In the genomic region with DNA sequence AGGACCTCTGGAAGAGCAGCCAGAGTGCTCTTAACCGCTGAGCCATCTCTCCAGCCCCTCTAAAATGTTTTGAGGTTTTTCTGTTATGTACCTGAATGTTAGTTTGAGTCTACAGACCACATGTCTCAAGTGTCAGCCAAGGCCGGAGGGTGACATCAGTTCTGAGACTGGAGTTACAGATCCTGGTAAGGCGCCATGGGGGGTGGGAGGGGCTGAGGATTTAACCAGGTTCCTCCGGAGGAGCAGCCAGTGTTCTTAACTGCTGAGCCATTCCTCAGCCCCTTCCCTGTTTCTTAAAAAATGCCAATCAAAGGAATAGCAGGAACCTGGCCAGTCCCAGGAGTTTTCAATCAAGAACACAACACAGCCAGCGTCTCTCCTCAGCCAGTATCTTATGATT, we compare ENCODE assay signal across 12 mouse cellular contexts. TPM values are rescaled to one million over a fixed set of nuclear protein-coding genes. Genes with fewer than 3 reads are reported as not detected.
A peak's percentile ranks its signal among the peaks of the same experiment; 100 is the strongest.
DNase-seq lines count a peak whose midpoint lies in the region; ATAC-seq and TF ChIP-seq lines count a peak whose summit lies in the region.
"Had no signal": no experiment of that assay in that cellular context is flagged by ENCODE, and none has a peak within 500 bp of the region (broad histone marks: within the 10 kb centered on the region; RNA-seq: fewer than 3 reads in every experiment).

No protein-coding gene starts in this region.

- no peak for DNase-seq in kidney, postnatal 4 days
- peak; percentile 7 for DNase-seq in 3T3-L1 (ENCODE audit: low read depth, low spot score)
- DNase-seq in ES-CJ7 (ENCODE audit: low read depth, low spot score): peak; percentile 55
- no peak for DNase-seq in gastrocnemius, adult 2 months
- DNase-seq in right cerebral cortex, postnatal 4 days: no peak
- no peak for DNase-seq in adrenal gland, postnatal 36 days
- DNase-seq: adrenal gland, postnatal 25 days; cerebellum, adult 9-10 months; kidney, postnatal 25 days had no signal

- H3K36me3 ChIP-seq in kidney, embryonic 15.5 days: peaks cover 2% of the 10 kb centered on the region; the same call in 1 of the 2 replicates
- H3K36me3 ChIP-seq in intestine, postnatal 0 days (ENCODE audit: control insufficient read depth, insufficient read depth): no peaks in the 10 kb centered on the region; the same call in 1 of the 2 replicates

- H3K4me3 ChIP-seq in kidney, embryonic 15.5 days (replicated peaks): peak overlapping the region; percentile 91
- no peak overlapping the region for H3K4me3 ChIP-seq in intestine, postnatal 0 days (ENCODE audit: low read depth, low read length)
- H3K4me3 ChIP-seq in gastrocnemius, adult 2 months: no peak overlapping the region; the same call in 1 of the 2 replicates

- peak overlapping the region; percentile 87; the same call in 1 of the 2 replicates for H3K4me2 ChIP-seq in kidney, embryonic 15.5 days
- 0 out of 2 replicates have a peak overlapping the region, but pooled peaks have one; percentile 71 for H3K4me2 ChIP-seq in intestine, postnatal 0 days (replicated peaks; ENCODE audit: low read depth)

- WGBS in kidney, embryonic 15.5 days: 62% methylated on average over 5 of the region's 5 CpGs
- 48% methylated on average over 5 of the region's 5 CpGs for WGBS in intestine, postnatal 0 days

- no peaks in the 10 kb centered on the region for H3K9me3 ChIP-seq in kidney, embryonic 15.5 days (replicated peaks)
- no peaks in the 10 kb centered on the region for H3K9me3 ChIP-seq in intestine, postnatal 0 days (ENCODE audit: control insufficient read depth)
- H3K9me3 ChIP-seq: heart, embryonic 10.5 days had no signal

- H3K9ac ChIP-seq in kidney, embryonic 15.5 days: 0 out of 2 replicates have a peak overlapping the region, but pooled peaks have one; percentile 81
- no peak overlapping the region for H3K9ac ChIP-seq in intestine, postnatal 0 days (ENCODE audit: low read depth, low read length)

- peaks cover 39% of the 10 kb centered on the region for H3K4me1 ChIP-seq in kidney, embryonic 15.5 days
- no peaks in the 10 kb centered on the region for H3K4me1 ChIP-seq in intestine, postnatal 0 days (replicated peaks; ENCODE audit: control insufficient read depth, insufficient read depth, low read length)

- no peaks in the 10 kb centered on the region for H3K27me3 ChIP-seq in kidney, embryonic 15.5 days
- H3K27me3 ChIP-seq in intestine, postnatal 0 days (replicated peaks; ENCODE audit: control insufficient read depth, insufficient read depth, low read length): no peaks in the 10 kb centered on the region

- intact Hi-C loops in gastrocnemius, adult 2 months (cut with DNase I): no loop called here

- no peak for ATAC-seq in kidney, embryonic 15.5 days (replicated peaks; ENCODE audit: low FRiP score)
- no peak for ATAC-seq in intestine, postnatal 0 days

- H3K27ac ChIP-seq in kidney, embryonic 15.5 days: no peak overlapping the region
- no peak overlapping the region for H3K27ac ChIP-seq in intestine, postnatal 0 days (ENCODE audit: low read depth, low read length)
- H3K27ac ChIP-seq in gastrocnemius, adult 2 months: no peak overlapping the region

- no peak for TF ChIP-seq CTCF in intestine, postnatal 0 days (IDR thresholded peaks at IDR 0.05; ENCODE audit: low read depth)
- no peak for TF ChIP-seq CTCF in gastrocnemius, adult 2 months (IDR thresholded peaks at IDR 0.05)

RNA-seq across cellular contexts. Expression of a gene that starts 1.4 kb away (rescaled TPM):
- polyA plus RNA-seq in kidney, embryonic 15.5 days (2015; fragmentation: Nextera tagmentation; extraction: Ambion mirVana): 16.0 and 16.2 TPM in 2 replicates
- polyA plus RNA-seq in intestine, postnatal 0 days (2015; fragmentation: Nextera tagmentation; extraction: Ambion mirVana): 16.7 and 17.3 TPM in 2 replicates
- total RNA-seq in gastrocnemius, adult 2 months (2021): 10 to 100 TPM; 38.5 to 39.6 TPM
- total RNA-seq in adrenal gland, postnatal 36 days (2021): 10 to 100 TPM; 62.9 to 68.8 TPM

Comparison
In these comparisons a context has a peak if more than half of its experiments do, and no peak if none do; other contexts are left out.
1. DNase-seq: peak in 3T3-L1 (single experiment) and ES-CJ7 (single experiment); none in kidney, postnatal 4 days (0 of 2), gastrocnemius, adult 2 months (single experiment), right cerebral cortex, postnatal 4 days (single experiment) and adrenal gland, postnatal 36 days (0 of 2).